Mouse (Mus musculus) embryonic facial prominence, embryonic 15.5 days (tissue): ENCODE measurements around the gene Colec11. TPM values are rescaled to one million over a fixed set of nuclear protein-coding genes. Genes with fewer than 3 reads are reported as not detected.

Experiments
- ATAC-seq: fragments of 200-750 bp; cut with Nextera tagmentation; 2 replicates; pipeline ENCODE4 v1.8.0; 2017; ENCODE audit warnings: low read depth, moderate TSS enrichment; ENCODE audit not compliant: insufficient number of reproducible peaks, low FRiP score, low TSS enrichment
- H3K27ac ChIP-seq: fragments of 300-500 bp; sonication (generic); replicated peaks from 2 replicates; pipeline ENCODE4 v1.5.1; 2015; ENCODE audit warnings: mild to moderate bottlenecking, inconsistent platforms
- H3K27me3 ChIP-seq: fragments of 300-500 bp; sonication (generic); 2 replicates; pipeline ENCODE4 v1.6.1; 2015; ENCODE audit warnings: inconsistent platforms
- H3K36me3 ChIP-seq: fragments of 300-500 bp; sonication (generic); 2 replicates; pipeline ENCODE4 v1.6.1; 2015; ENCODE audit warnings: mild to moderate bottlenecking, inconsistent platforms
- H3K4me1 ChIP-seq: fragments of 300-500 bp; sonication (generic); 2 replicates; pipeline ENCODE4 v1.6.1; 2015; ENCODE audit warnings: inconsistent platforms
- H3K4me2 ChIP-seq: fragments of 300-500 bp; sonication (generic); replicated peaks from 2 replicates; pipeline ENCODE4 v1.6.1; 2015; ENCODE audit warnings: mild to moderate bottlenecking, inconsistent platforms
- H3K4me3 ChIP-seq: fragments of 300-500 bp; sonication (generic); replicated peaks from 2 replicates; pipeline ENCODE4 v1.5.1; 2015; ENCODE audit warnings: mild to moderate bottlenecking, inconsistent platforms
- H3K9ac ChIP-seq: fragments of 300-500 bp; sonication (generic); 2 replicates; pipeline ENCODE4 v1.6.1; 2015; ENCODE audit warnings: inconsistent platforms
- H3K9me3 ChIP-seq: fragments of 300-500 bp; sonication (generic); replicated peaks from 2 replicates; pipeline ENCODE4 v1.6.1; 2016; ENCODE audit warnings: inconsistent platforms
- WGBS: fragments of 180-500 bp; shearing (Covaris S2); methylation state at CpG from one replicate; pipeline ENCODE4 v1.1.7; 2015; 5-methylcytosine and 5-hydroxymethylcytosine counted together
- polyA plus RNA-seq: library from polyadenylated mRNA; unstranded; fragments of >200 nt; fragmentation: Nextera tagmentation; extraction: Ambion mirVana; gene quantifications from 2 replicates; pipeline ENCODE4 v1.2.1, GENCODE M21; 2015

The Colec11 gene
- polyA plus RNA-seq, 1 experiment from 2014 or later, result 0.15 TPM

GRCm38 (mm10) chr12:28627092-28627491, 3.9 kb upstream of the Colec11 start:
- Histone ChIP-seq H3K27me3 (no peaks in the 10 kb centered on the region), H3K36me3 (peaks cover 42% of the 10 kb centered on the region), H3K27ac (no peak overlapping the region), H3K4me1 (0 out of 2 replicates have a peak, but pooled peaks cover 4% of the 10 kb centered on the region), H3K4me3 (no peak overlapping the region), H3K4me2 (no peak overlapping the region), H3K9me3 (no peaks in the 10 kb centered on the region), H3K9ac (no peak overlapping the region)
- no peak; the same call in 1 of the 2 replicates for ATAC-seq
- WGBS, result 65% methylated on average over 4 of the region's 4 CpGs

- 0 out of 2 replicates have a peak, but pooled peaks cover 9% of the 10 kb centered on the region for H3K4me1 ChIP-seq
- no peaks in the 10 kb centered on the region for H3K9me3 ChIP-seq
- no peak overlapping the region for H3K4me2 ChIP-seq
- no peaks in the 10 kb centered on the region for H3K27me3 ChIP-seq
- 83% methylated on average over 7 of the region's 7 CpGs for WGBS
- no peak for ATAC-seq
- no peak overlapping the region for H3K4me3 ChIP-seq
- peaks cover 26% of the 10 kb centered on the region for H3K36me3 ChIP-seq
- no peak overlapping the region for H3K27ac ChIP-seq
- H3K9ac ChIP-seq, result no peak overlapping the region
Measured at GRCm38 (mm10) chr12:28625407-28625806, 2.2 kb upstream of the Colec11 start.

- H3K27ac ChIP-seq, result no peak overlapping the region
- H3K36me3 ChIP-seq, result peaks cover 14% of the 10 kb centered on the region
- no peak overlapping the region for H3K9ac ChIP-seq
- no peak overlapping the region for H3K4me2 ChIP-seq
- 74% methylated on average over 2 of the region's 2 CpGs for WGBS
- H3K4me1 ChIP-seq, result 0 out of 2 replicates have a peak, but pooled peaks cover 9% of the 10 kb centered on the region
- no peaks in the 10 kb centered on the region for H3K27me3 ChIP-seq
- H3K4me3 ChIP-seq, result no peak overlapping the region
- no peaks in the 10 kb centered on the region for H3K9me3 ChIP-seq
- ATAC-seq, result no peak
Measured at GRCm38 (mm10) chr12:28624251-28624650, 1.1 kb upstream of the Colec11 start.

- H3K4me1 ChIP-seq, result 0 out of 2 replicates have a peak, but pooled peaks cover 9% of the 10 kb centered on the region
- 80% methylated on average over 1 of the region's 1 CpGs for WGBS
- H3K4me2 ChIP-seq, result no peak overlapping the region
- H3K27ac ChIP-seq, result no peak overlapping the region
- no peaks in the 10 kb centered on the region for H3K27me3 ChIP-seq
- no peak overlapping the region for H3K9ac ChIP-seq
- no peaks in the 10 kb centered on the region for H3K36me3 ChIP-seq
- no peak overlapping the region for H3K4me3 ChIP-seq
- H3K9me3 ChIP-seq, result no peaks in the 10 kb centered on the region
- no peak for ATAC-seq
Measured at GRCm38 (mm10) chr12:28622641-28623040, 536 bp downstream of the Colec11 start.

- H3K27ac ChIP-seq, result no peak overlapping the region
- no peaks in the 10 kb centered on the region for H3K9me3 ChIP-seq
- WGBS, result 42% methylated on average over 5 of the region's 5 CpGs
- ATAC-seq, result no peak
- H3K27me3 ChIP-seq, result no peaks in the 10 kb centered on the region
- H3K36me3 ChIP-seq, result no peaks in the 10 kb centered on the region
- 0 out of 2 replicates have a peak, but pooled peaks cover 9% of the 10 kb centered on the region for H3K4me1 ChIP-seq
- no peak overlapping the region for H3K9ac ChIP-seq
- no peak overlapping the region for H3K4me3 ChIP-seq
- no peak overlapping the region for H3K4me2 ChIP-seq
Measured at GRCm38 (mm10) chr12:28622167-28622532, 1.0 kb downstream of the Colec11 start.

GRCm38 (mm10) chr12:28621451-28622166, 1.6 kb downstream of the Colec11 start:
- no peaks in the 10 kb centered on the region for H3K36me3 ChIP-seq
- H3K27me3 ChIP-seq, result no peaks in the 10 kb centered on the region
- H3K4me3 ChIP-seq, result no peak overlapping the region
- H3K27ac ChIP-seq, result no peak overlapping the region
- no peak overlapping the region for H3K9ac ChIP-seq
- no peak overlapping the region for H3K4me2 ChIP-seq
- H3K4me1 ChIP-seq, result 0 out of 2 replicates have a peak, but pooled peaks cover 9% of the 10 kb centered on the region
- H3K9me3 ChIP-seq, result no peaks in the 10 kb centered on the region
- ATAC-seq, result no peak
- WGBS, result 22% methylated on average over 7 of the region's 7 CpGs

GRCm38 (mm10) chr12:28617297-28617696, 5.9 kb downstream of the Colec11 start:
- no peak for ATAC-seq
- Histone ChIP-seq H3K27me3 (no peaks in the 10 kb centered on the region), H3K9me3 (no peaks in the 10 kb centered on the region), H3K4me1 (0 out of 2 replicates have a peak, but pooled peaks cover 8% of the 10 kb centered on the region), H3K27ac (no peak overlapping the region), H3K4me3 (no peak overlapping the region), H3K36me3 (no peaks in the 10 kb centered on the region), H3K9ac (no peak overlapping the region), H3K4me2 (no peak overlapping the region)
- 68% methylated on average over 4 of the region's 4 CpGs for WGBS

GRCm38 (mm10) chr12:28614401-28614800, 8.8 kb downstream of the Colec11 start:
- Histone ChIP-seq H3K4me2 (no peak overlapping the region), H3K4me1 (no peaks in the 10 kb centered on the region), H3K36me3 (no peaks in the 10 kb centered on the region), H3K4me3 (no peak overlapping the region), H3K27me3 (no peaks in the 10 kb centered on the region), H3K9ac (no peak overlapping the region), H3K27ac (no peak overlapping the region), H3K9me3 (no peaks in the 10 kb centered on the region)
- no peak for ATAC-seq
- 56% methylated on average over 7 of the region's 7 CpGs for WGBS

- Histone ChIP-seq H3K27ac (no peak overlapping the region), H3K4me1 (peaks cover 7% of the 10 kb centered on the region), H3K4me2 (no peak overlapping the region), H3K36me3 (no peaks in the 10 kb centered on the region), H3K9ac (no peak overlapping the region), H3K4me3 (no peak overlapping the region), H3K27me3 (no peaks in the 10 kb centered on the region), H3K9me3 (no peaks in the 10 kb centered on the region)
- WGBS, result 34% methylated on average over 6 of the region's 6 CpGs
- ATAC-seq, result no peak
Measured at GRCm38 (mm10) chr12:28612391-28612790, 10.8 kb downstream of the Colec11 start.

GRCm38 (mm10) chr12:28607546-28608305, 15.5 kb downstream of the Colec11 start:
- Histone ChIP-seq H3K36me3 (no peaks in the 10 kb centered on the region), H3K4me3 (no peak overlapping the region), H3K4me1 (peaks cover 7% of the 10 kb centered on the region), H3K4me2 (no peak overlapping the region), H3K27ac (no peak overlapping the region), H3K9me3 (no peaks in the 10 kb centered on the region), H3K27me3 (no peaks in the 10 kb centered on the region), H3K9ac (no peak overlapping the region)
- 0 out of 2 replicates have a peak, but pooled peaks have one; percentile 43 for ATAC-seq
- 46% methylated on average over 17 of the region's 17 CpGs for WGBS

- ATAC-seq, result no peak
- WGBS, result 58% methylated on average over 1 of the region's 1 CpGs
- H3K4me3 ChIP-seq, result no peak overlapping the region
- H3K27ac ChIP-seq, result no peak overlapping the region
- peaks cover 13% of the 10 kb centered on the region for H3K4me1 ChIP-seq
- H3K27me3 ChIP-seq, result peaks cover 6% of the 10 kb centered on the region; the same call in 1 of the 2 replicates
- no peak overlapping the region for H3K9ac ChIP-seq
- H3K4me2 ChIP-seq, result no peak overlapping the region
- no peaks in the 10 kb centered on the region for H3K36me3 ChIP-seq
- no peaks in the 10 kb centered on the region for H3K9me3 ChIP-seq
Measured at GRCm38 (mm10) chr12:28603494-28603893, 19.7 kb downstream of the Colec11 start.
